11 mouse cellular contexts compared by ENCODE assay signal in genomic region chr6:94646902-94647301, GRCm38 (mm10). TPM values are rescaled to one million over a fixed set of nuclear protein-coding genes. Genes with fewer than 3 reads are reported as not detected.
A peak's percentile ranks its signal among the peaks of the same experiment; 100 is the strongest.
DNase-seq lines count a peak whose midpoint lies in the region; ATAC-seq and TF ChIP-seq lines count a peak whose summit lies in the region.
"Had no signal": no experiment of that assay in that cellular context is flagged by ENCODE, and none has a peak within 500 bp of the region (broad histone marks: within the 10 kb centered on the region; RNA-seq: fewer than 3 reads in every experiment).

No protein-coding gene starts in this region.

- no peak overlapping the region for H3K4me3 ChIP-seq in heart, adult 2 months
- no peak overlapping the region for H3K4me3 ChIP-seq in midbrain, embryonic 10.5 days
- no peak overlapping the region for H3K4me3 ChIP-seq in midbrain, embryonic 15.5 days
- no peak overlapping the region for H3K4me3 ChIP-seq in embryonic fibroblast, embryonic 13.5 days (ENCODE audit: insufficient read depth, low read length)
- no peak overlapping the region for H3K4me3 ChIP-seq in midbrain, postnatal 0 days (ENCODE audit: low read depth, low read length)
- H3K4me3 ChIP-seq: intestine, embryonic 15.5 days; neural tube, embryonic 12.5 days had no signal

- H3K79me2 ChIP-seq in heart, adult 2 months (replicated peaks; ENCODE audit: control insufficient read depth, insufficient read depth, low read length) = peaks cover 3% of the 10 kb centered on the region; the same call in 1 of the 2 replicates

- no peak for TF ChIP-seq POLR2A in heart, adult 2 months (IDR thresholded peaks at IDR 0.05; ENCODE audit: insufficient read depth, low read depth, low read length)
- no peak for TF ChIP-seq POLR2A in embryonic fibroblast, embryonic 13.5 days (IDR thresholded peaks at IDR 0.05; ENCODE audit: low read depth, low read length)

- intact Hi-C loops in heart, adult 2 months (cut with DNase I) = loop anchor here (5.0 kb wide), 1 partner anchor 50 kb away; no protein-coding TSS in a partner anchor

- peaks cover 3% of the 10 kb centered on the region for H3K36me3 ChIP-seq in heart, adult 2 months (ENCODE audit: control insufficient read depth, insufficient read depth, low read length)
- peaks cover 16% of the 10 kb centered on the region for H3K36me3 ChIP-seq in midbrain, embryonic 10.5 days
- H3K36me3 ChIP-seq in midbrain, embryonic 15.5 days (replicated peaks) = no peaks in the 10 kb centered on the region
- no peaks in the 10 kb centered on the region for H3K36me3 ChIP-seq in midbrain, postnatal 0 days (ENCODE audit: insufficient read depth, low read length)
- H3K36me3 ChIP-seq: intestine, embryonic 15.5 days had no signal

- no peak for TF ChIP-seq EP300 in heart, adult 2 months (IDR thresholded peaks at IDR 0.05; ENCODE audit: insufficient read depth, low read depth, low read length)

- DNase-seq in heart, adult 2 months = no peak
- DNase-seq in heart, adult 18-20 months = no peak
- DNase-seq in midbrain, embryonic 10.5 days (ENCODE audit: low spot score) = no peak
- DNase-seq in midbrain, postnatal 0 days (ENCODE audit: low spot score) = no peak
- no peak for DNase-seq in adrenal gland, postnatal 10 days
- no peak for DNase-seq in adrenal gland, adult 2 months
- DNase-seq: B cell, adult 2 months had no signal

- no peaks in the 10 kb centered on the region for H3K9me3 ChIP-seq in midbrain, embryonic 10.5 days (replicated peaks)
- H3K9me3 ChIP-seq in midbrain, embryonic 15.5 days = no peaks in the 10 kb centered on the region
- H3K9me3 ChIP-seq in midbrain, postnatal 0 days (ENCODE audit: low read length) = no peaks in the 10 kb centered on the region
- H3K9me3 ChIP-seq: intestine, embryonic 15.5 days; neural tube, embryonic 12.5 days had no signal

- H3K27ac ChIP-seq in heart, adult 2 months = peak overlapping the region; percentile 93
- H3K27ac ChIP-seq in midbrain, embryonic 10.5 days (replicated peaks) = peak overlapping the region; percentile 64; the same call in 1 of the 2 replicates
- no peak overlapping the region for H3K27ac ChIP-seq in midbrain, embryonic 15.5 days
- H3K27ac ChIP-seq in embryonic fibroblast, embryonic 13.5 days (ENCODE audit: insufficient read depth, low read length) = peak overlapping the region; percentile 97
- 0 out of 2 replicates have a peak overlapping the region, but pooled peaks have one; percentile 13 for H3K27ac ChIP-seq in midbrain, postnatal 0 days (ENCODE audit: low read depth, low read length)

- H3K4me2 ChIP-seq in midbrain, embryonic 15.5 days = no peak overlapping the region
- no peak overlapping the region for H3K4me2 ChIP-seq in midbrain, postnatal 0 days (ENCODE audit: low read depth, low read length, poor library complexity, severe bottlenecking)
- H3K4me2 ChIP-seq: intestine, embryonic 15.5 days had no signal

- no peak overlapping the region for H3K9ac ChIP-seq in heart, adult 2 months (ENCODE audit: low read depth, low read length)
- H3K9ac ChIP-seq in midbrain, embryonic 15.5 days = no peak overlapping the region
- no peak overlapping the region for H3K9ac ChIP-seq in midbrain, postnatal 0 days (replicated peaks; ENCODE audit: low read length, poor library complexity, severe bottlenecking)
- H3K9ac ChIP-seq: intestine, embryonic 15.5 days; neural tube, embryonic 12.5 days had no signal

- H3K27me3 ChIP-seq in heart, adult 2 months (ENCODE audit: control insufficient read depth, insufficient read depth, low read length) = no peaks in the 10 kb centered on the region
- no peaks in the 10 kb centered on the region for H3K27me3 ChIP-seq in midbrain, embryonic 10.5 days (ENCODE audit: low read depth, poor library complexity, severe bottlenecking)
- no peaks in the 10 kb centered on the region for H3K27me3 ChIP-seq in midbrain, embryonic 15.5 days (replicated peaks)
- no peaks in the 10 kb centered on the region for H3K27me3 ChIP-seq in midbrain, postnatal 0 days (ENCODE audit: insufficient read depth, low read length)
- H3K27me3 ChIP-seq: intestine, embryonic 15.5 days; neural tube, embryonic 12.5 days had no signal

- WGBS in heart, adult 2 months = 76% methylated on average over 6 of the region's 6 CpGs
- 78% methylated on average over 6 of the region's 6 CpGs for WGBS in midbrain, embryonic 10.5 days
- 77% methylated on average over 6 of the region's 6 CpGs for WGBS in midbrain, embryonic 15.5 days
- 66% methylated on average over 6 of the region's 6 CpGs for WGBS in midbrain, postnatal 0 days

- no peak for ATAC-seq in midbrain, embryonic 15.5 days (replicated peaks)
- no peak for ATAC-seq in midbrain, postnatal 0 days (ENCODE audit: low FRiP score)

- H3K4me1 ChIP-seq in heart, adult 2 months (ENCODE audit: control insufficient read depth, insufficient read depth, low read length) = peaks cover 27% of the 10 kb centered on the region
- H3K4me1 ChIP-seq in midbrain, embryonic 10.5 days = peaks cover 51% of the 10 kb centered on the region
- H3K4me1 ChIP-seq in midbrain, embryonic 15.5 days = peaks cover 28% of the 10 kb centered on the region
- peaks cover 36% of the 10 kb centered on the region for H3K4me1 ChIP-seq in embryonic fibroblast, embryonic 13.5 days (ENCODE audit: control insufficient read depth, insufficient read depth, low read length)
- peaks cover 3% of the 10 kb centered on the region for H3K4me1 ChIP-seq in midbrain, postnatal 0 days (ENCODE audit: insufficient read depth, low read length)

- no peak for TF ChIP-seq CTCF in heart, adult 2 months (IDR thresholded peaks at IDR 0.05)
- no peak for TF ChIP-seq CTCF in embryonic fibroblast, embryonic 13.5 days (IDR thresholded peaks at IDR 0.05; ENCODE audit: borderline replicate concordance, insufficient read depth, low read length)
- TF ChIP-seq CTCF in midbrain, postnatal 0 days (IDR thresholded peaks at IDR 0.05) = no peak

RNA-seq across cellular contexts. Expression of gene Lrig1, which starts 53.1 kb away (rescaled TPM):
- total RNA-seq in heart, adult 2 months (2021) = 10 to 100 TPM; 30.4 to 32.7 TPM
- polyA plus RNA-seq in heart, adult 2 months (2012; rRNA removed) = 23.3 and 35.5 TPM in 2 replicates
- 10 to 100 TPM; 29.8 to 30.9 TPM for total RNA-seq in heart, adult 18-20 months (2021)
- 13.4 and 13.9 TPM in 2 replicates for polyA plus RNA-seq in midbrain, embryonic 10.5 days (2016; fragmentation: Nextera tagmentation; extraction: Ambion mirVana)
- polyA plus RNA-seq in midbrain, embryonic 15.5 days (2015; fragmentation: Nextera tagmentation; extraction: Ambion mirVana) = 16.0 and 18.7 TPM in 2 replicates
- 34.6 and 44.5 TPM in 2 replicates for polyA plus RNA-seq in embryonic fibroblast, embryonic 13.5 days (2011; ENCODE audit: insufficient read length, low read depth, missing spikeins)
- 76.3 and 90.8 TPM in 2 replicates for total RNA-seq in midbrain, postnatal 0 days (2014; rRNA removed)
- 16.6 and 22.6 TPM in 2 replicates for polyA plus RNA-seq in midbrain, postnatal 0 days (2015; fragmentation: Nextera tagmentation; extraction: Ambion mirVana)
- 10 to 100 TPM; 21.6 to 25.3 TPM for total RNA-seq in adrenal gland, postnatal 10 days (2021)
- total RNA-seq in adrenal gland, adult 2 months (2021) = 10 to 100 TPM in 1 of 2 experiments, 1 to 10 TPM in 1; 7.7 to 17.6 TPM
- 11.0 and 12.4 TPM in 2 replicates for polyA plus RNA-seq in adrenal gland, adult 2 months (2012; rRNA removed)
